Mouse (Mus musculus) midbrain, embryonic 12.5 days (tissue): ENCODE data around the gene Nkiras1. TPM values are rescaled to one million over a fixed set of nuclear protein-coding genes. Genes with fewer than 3 reads are reported as not detected.
"Not testable (repeated sequence)": the region's sequence is repeated elsewhere in the genome, so short reads cannot be mapped to it uniquely, and the experiment has no call there.

Experiments
- ATAC-seq: fragments of 200-750 bp; cut with Nextera tagmentation; 2 replicates; pipeline ENCODE4 v1.8.0; 2017; ENCODE audit warnings: low read depth, moderate TSS enrichment, moderate library complexity; ENCODE audit not compliant: low FRiP score
- H3K27ac ChIP-seq: fragments of 300-500 bp; sonication (generic); replicated peaks from 2 replicates; pipeline ENCODE4 v1.5.1; 2016; ENCODE audit warnings: mild to moderate bottlenecking
- H3K27me3 ChIP-seq: fragments of 300-500 bp; sonication (generic); 2 replicates; pipeline ENCODE4 v1.6.1; 2016; ENCODE audit warnings: mild to moderate bottlenecking
- H3K36me3 ChIP-seq: fragments of 300-500 bp; sonication (generic); 2 replicates; pipeline ENCODE4 v1.6.1; 2016
- H3K4me1 ChIP-seq: fragments of 300-500 bp; sonication (generic); 2 replicates; pipeline ENCODE4 v1.6.1; 2016
- H3K4me2 ChIP-seq: fragments of 300-500 bp; sonication (generic); replicated peaks from 2 replicates; pipeline ENCODE4 v1.6.1; 2016; ENCODE audit warnings: mild to moderate bottlenecking, moderate library complexity
- H3K4me3 ChIP-seq: fragments of 300-500 bp; sonication (generic); 2 replicates; pipeline ENCODE4 v1.5.1; 2016; ENCODE audit warnings: mild to moderate bottlenecking
- H3K9ac ChIP-seq: fragments of 300-500 bp; sonication (generic); replicated peaks from 2 replicates; pipeline ENCODE4 v1.6.1; 2016; ENCODE audit warnings: mild to moderate bottlenecking, moderate library complexity
- H3K9me3 ChIP-seq: fragments of 300-500 bp; sonication (generic); 2 replicates; pipeline ENCODE4 v1.6.1; 2016; ENCODE audit warnings: mild to moderate bottlenecking
- WGBS: fragments of 180-500 bp; shearing (Covaris S2); methylation state at CpG from one replicate; pipeline ENCODE4 v1.1.7; 2016; 5-methylcytosine and 5-hydroxymethylcytosine counted together
- polyA plus RNA-seq: library from polyadenylated mRNA; unstranded; fragments of >200 nt; fragmentation: Nextera tagmentation; extraction: Ambion mirVana; gene quantifications from 2 replicates; pipeline ENCODE4 v1.2.1, GENCODE M21; 2016

Nkiras1 gene
- polyA plus RNA-seq: 20.3 and 22.3 TPM in 2 replicates

DNA sequence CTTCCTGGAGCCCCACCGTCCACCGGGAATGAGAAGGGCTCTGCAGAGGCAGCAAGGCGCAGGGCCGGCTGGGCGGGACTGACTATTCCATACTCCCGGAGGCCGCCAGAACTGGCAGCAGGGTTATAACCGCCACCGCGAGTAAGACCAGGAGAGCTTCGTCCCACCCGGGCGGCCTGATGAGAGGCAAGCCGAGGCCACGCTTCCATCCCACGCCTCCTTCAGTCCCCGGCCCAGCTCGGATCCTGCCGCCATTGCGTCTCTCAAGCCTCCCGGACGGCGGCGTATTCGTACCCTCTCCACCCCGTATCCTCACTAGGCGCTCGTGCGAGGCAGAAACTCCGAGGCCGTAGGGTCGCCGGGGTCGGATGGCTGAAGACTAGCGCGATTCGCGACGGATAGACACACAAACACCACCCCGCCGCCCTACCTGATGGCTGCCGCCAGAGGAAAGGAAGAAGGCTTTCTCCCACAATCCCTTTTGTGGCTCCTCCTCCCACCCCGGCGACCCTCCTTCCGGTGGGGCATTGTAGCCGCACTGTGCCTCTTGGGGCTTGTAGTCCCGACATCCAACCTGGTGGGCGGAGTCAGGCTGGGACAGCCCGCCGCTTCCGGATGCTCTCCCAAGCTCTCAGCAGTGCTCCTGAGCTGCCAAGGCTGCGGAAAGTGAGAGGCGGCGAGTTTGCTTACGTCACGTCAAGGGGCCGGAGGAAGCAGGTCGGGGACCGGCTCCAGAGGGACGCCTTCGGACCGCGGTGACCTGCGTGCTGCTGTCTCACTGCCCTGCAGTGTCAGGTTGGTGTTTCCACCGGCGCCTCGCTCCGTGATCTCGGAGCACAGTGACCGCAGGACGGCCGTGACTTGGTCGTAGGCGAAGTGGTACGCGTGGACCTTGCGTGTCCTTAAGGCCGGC lies at the start of gene Nkiras1, which contains the start of gene Rpl15:
Gene Nkiras1, plus strand, starts transcription at position 608 of the 913 bp plus-strand sequence.
Gene Rpl15, minus strand, starts transcription at position 863 of the 913 bp plus-strand sequence.
- H3K9me3 ChIP-seq: no peaks in the 10 kb centered on the region
- H3K27ac ChIP-seq: peak within 1 kb of the TSS; percentile 84
- H3K4me3 ChIP-seq: peak within 1 kb of the TSS; percentile 93
- peak within 1 kb of the TSS; percentile 72 for H3K4me2 ChIP-seq
- peaks cover 12% of the 10 kb centered on the region for H3K4me1 ChIP-seq
- WGBS: under 1% methylated on average over 78 of the region's 78 CpGs
- no peaks in the 10 kb centered on the region for H3K27me3 ChIP-seq
- peak; percentile 100 for ATAC-seq
- peak within 1 kb of the TSS; percentile 96 for H3K9ac ChIP-seq
- H3K36me3 ChIP-seq: peaks cover 20% of the 10 kb centered on the region

DNA sequence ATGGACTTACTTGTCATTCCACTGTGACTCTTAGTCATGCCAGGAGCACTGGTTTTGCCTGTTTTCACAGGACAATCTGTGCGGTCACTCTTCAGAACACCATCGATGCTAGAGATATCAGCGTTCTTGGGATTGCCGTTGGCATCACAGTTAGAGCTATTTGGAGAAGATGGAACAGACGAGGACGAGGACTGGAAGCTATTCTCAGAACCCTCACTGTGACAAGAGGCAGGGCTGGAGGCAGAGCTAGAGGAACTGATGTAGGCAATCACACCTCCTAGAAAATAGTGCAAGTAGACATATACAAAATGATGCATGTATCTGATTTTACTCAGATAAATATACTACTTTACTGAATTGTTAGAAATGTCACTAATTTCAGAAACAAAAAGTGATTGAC lies 49.0 kb upstream of the Nkiras1 start:
- Histone ChIP-seq H3K27me3 (no peaks in the 10 kb centered on the region), H3K36me3 (no peaks in the 10 kb centered on the region), H3K9me3 (no peaks in the 10 kb centered on the region), H3K9ac (no peak overlapping the region), H3K4me3 (no peak overlapping the region), H3K27ac (no peak overlapping the region), H3K4me1 (no peaks in the 10 kb centered on the region), H3K4me2 (no peak overlapping the region)
- ATAC-seq: no peak
- WGBS: 96% methylated on average over 6 of the region's 6 CpGs

DNA sequence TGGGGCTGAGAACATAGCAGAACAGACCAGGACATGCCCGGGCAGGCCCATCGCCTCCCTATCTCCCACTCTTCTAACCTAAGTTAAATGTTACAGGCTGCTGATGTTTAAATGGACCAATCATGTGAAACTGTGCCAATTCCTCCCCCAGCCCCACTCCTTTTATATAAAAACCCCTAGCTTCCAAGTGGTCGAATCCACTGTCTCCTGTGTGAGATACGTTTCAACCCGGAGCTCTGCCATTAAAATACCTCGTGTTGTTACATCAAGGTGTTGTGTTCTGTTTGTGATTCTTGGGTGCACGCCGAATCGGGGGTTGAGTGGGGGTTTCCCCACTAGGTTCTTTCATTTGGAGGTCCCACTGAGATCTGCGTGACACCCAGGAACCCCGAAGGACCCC lies 45.5 kb upstream of the Nkiras1 start:
- not testable (repeated sequence) for ATAC-seq, H3K9me3 ChIP-seq, H3K4me2 ChIP-seq, H3K4me1 ChIP-seq, H3K27me3 ChIP-seq, H3K27ac ChIP-seq, H3K9ac ChIP-seq, H3K36me3 ChIP-seq, H3K4me3 ChIP-seq
- WGBS: 92% methylated on average over 11 of the region's 11 CpGs

DNA sequence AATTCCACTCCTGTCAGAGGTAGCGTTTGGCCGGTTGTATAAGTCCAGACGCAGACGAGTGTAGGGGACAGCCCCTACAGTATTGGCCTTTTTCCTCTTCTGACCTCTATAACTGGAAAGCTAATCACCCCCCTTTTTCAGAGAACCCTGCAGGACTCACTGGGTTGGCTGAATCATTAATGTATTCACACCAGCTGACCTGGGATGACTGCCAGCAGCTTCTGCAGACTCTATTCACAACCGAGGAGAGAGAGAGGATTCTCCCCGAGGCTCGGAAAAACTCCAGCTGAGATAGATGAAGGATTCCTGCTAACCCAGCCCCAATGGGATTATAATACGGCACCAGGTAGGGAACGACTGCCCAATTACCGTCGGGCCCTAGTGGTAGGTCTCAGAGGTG lies 44.8 kb upstream of the Nkiras1 start:
- not testable (repeated sequence) for H3K4me3 ChIP-seq, H3K9ac ChIP-seq, H3K4me2 ChIP-seq, H3K9me3 ChIP-seq, H3K27me3 ChIP-seq, H3K4me1 ChIP-seq, H3K27ac ChIP-seq, H3K36me3 ChIP-seq, ATAC-seq
- 67% methylated on average over 11 of the region's 11 CpGs for WGBS

DNA sequence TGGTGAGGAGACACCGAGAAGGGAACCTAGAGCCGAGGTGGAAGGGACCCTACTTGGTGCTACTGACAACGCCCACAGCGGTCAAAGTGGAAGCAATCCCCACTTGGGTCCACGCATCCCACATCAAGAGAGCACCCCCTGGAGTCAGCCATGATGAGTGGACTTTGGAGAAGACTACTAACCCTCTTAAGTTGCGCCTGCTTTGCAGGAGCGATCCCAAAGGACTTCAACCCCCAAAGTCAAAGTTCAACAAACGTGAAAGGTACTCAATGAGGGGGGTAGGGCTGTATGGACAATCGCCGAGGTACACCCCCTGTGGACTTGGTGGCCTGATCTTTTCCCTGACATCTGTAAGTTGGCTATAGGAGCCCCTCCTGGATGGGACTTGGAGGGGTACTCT lies 41.2 kb upstream of the Nkiras1 start:
- H3K4me2 ChIP-seq, H3K9ac ChIP-seq, H3K27ac ChIP-seq, H3K4me1 ChIP-seq, H3K27me3 ChIP-seq, H3K36me3 ChIP-seq, ATAC-seq, H3K9me3 ChIP-seq, H3K4me3 ChIP-seq: not testable (repeated sequence)
- 93% methylated on average over 10 of the region's 10 CpGs for WGBS

DNA sequence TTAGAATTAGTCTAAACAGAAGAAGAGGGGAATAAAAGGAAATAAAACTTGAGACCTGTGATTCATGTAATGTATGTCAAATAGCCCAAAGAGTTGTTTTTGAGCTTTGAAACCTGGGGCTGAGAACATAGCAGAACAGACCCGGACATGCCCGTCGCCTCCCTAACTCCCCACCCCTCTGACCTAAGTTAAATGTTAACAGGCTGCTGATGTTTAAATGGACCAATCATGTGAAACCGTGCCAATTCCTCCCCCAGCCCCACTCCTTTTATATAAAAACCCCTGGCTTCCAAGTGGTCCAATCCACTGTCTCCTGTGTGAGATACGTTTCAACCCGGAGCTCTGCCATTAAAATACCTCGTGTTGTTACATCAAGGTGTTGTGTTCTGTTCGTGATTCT lies 39.1 kb upstream of the Nkiras1 start:
- H3K9ac ChIP-seq, H3K36me3 ChIP-seq, H3K4me2 ChIP-seq, H3K9me3 ChIP-seq, H3K4me3 ChIP-seq, H3K27me3 ChIP-seq, H3K4me1 ChIP-seq, H3K27ac ChIP-seq, ATAC-seq: not testable (repeated sequence)
- WGBS: 96% methylated on average over 8 of the region's 8 CpGs

DNA sequence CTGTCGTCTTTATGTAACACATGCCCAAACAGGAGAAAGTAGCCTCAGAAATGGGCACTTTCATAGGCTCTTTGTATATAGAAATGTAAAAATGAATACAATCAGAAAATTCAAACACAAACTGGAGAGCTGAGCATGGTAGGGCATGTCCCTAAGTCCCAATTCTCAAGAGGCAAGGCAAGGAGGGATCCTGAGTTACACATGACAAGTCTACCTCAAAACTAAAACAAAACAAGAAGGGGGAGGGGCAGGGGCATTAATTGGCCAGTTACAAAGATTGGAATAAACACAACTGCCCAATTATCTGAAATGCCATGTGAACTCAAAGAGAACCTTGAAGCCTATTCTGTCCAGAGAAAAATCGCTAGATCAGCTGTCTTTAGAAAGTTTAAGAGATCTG lies 37.9 kb upstream of the Nkiras1 start:
- Histone ChIP-seq H3K36me3 (no peaks in the 10 kb centered on the region), H3K4me3 (no peak overlapping the region), H3K4me1 (no peaks in the 10 kb centered on the region), H3K9ac (no peak overlapping the region), H3K4me2 (no peak overlapping the region), H3K9me3 (no peaks in the 10 kb centered on the region), H3K27me3 (no peaks in the 10 kb centered on the region), H3K27ac (no peak overlapping the region)
- no peak for ATAC-seq
- WGBS: 87% methylated on average over 2 of the region's 2 CpGs

DNA sequence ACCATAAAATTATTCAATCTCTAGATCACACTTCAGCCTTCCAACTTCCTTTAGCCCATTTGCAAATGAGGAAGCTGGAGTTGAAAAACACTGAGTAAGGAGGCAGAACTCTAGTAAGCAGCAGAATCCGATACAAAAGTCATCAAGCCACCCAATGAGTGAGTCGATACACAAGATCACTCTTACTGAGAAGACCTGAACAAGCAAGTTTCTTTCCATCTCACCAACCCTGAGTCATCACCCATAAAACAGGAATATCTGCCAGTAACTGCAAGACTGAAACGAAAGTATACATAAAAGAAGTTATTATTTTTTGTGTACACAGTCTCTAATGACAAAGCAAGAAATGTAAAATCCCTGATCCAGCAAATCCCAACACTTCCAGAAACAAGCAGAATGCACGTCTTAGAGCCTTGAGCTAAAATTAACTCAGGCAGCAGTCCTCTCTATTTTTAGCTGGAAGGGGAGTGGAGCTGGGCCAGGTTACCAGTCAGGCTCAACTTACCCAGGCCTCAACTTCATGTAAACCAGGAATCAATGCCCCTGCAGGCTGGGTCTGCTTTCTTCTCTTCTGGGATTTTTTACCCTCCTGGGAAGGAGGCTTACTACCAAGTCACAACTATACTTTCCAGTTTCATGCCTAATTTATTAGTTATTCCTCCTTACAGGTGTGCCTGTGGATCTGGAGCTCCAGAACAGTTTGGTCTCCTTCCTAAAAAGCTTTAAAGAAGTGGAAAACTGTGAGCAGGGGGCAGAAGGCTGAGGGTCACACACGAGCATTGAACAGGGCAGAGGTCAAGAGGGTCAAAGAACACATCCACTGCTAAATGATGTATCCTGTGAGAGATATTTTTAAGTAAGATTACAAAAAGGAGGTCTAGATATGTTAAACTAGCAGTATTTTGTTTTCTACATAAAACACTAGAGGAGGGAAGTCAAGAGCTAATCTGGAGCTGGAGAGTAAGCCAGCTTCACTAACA lies 36.7 kb upstream of the Nkiras1 start:
- Histone ChIP-seq H3K4me3 (no peak overlapping the region), H3K36me3 (no peaks in the 10 kb centered on the region), H3K27ac (no peak overlapping the region), H3K9me3 (no peaks in the 10 kb centered on the region), H3K4me1 (no peaks in the 10 kb centered on the region), H3K27me3 (no peaks in the 10 kb centered on the region), H3K9ac (no peak overlapping the region), H3K4me2 (no peak overlapping the region)
- WGBS: 73% methylated on average over 5 of the region's 5 CpGs
- no peak for ATAC-seq

DNA sequence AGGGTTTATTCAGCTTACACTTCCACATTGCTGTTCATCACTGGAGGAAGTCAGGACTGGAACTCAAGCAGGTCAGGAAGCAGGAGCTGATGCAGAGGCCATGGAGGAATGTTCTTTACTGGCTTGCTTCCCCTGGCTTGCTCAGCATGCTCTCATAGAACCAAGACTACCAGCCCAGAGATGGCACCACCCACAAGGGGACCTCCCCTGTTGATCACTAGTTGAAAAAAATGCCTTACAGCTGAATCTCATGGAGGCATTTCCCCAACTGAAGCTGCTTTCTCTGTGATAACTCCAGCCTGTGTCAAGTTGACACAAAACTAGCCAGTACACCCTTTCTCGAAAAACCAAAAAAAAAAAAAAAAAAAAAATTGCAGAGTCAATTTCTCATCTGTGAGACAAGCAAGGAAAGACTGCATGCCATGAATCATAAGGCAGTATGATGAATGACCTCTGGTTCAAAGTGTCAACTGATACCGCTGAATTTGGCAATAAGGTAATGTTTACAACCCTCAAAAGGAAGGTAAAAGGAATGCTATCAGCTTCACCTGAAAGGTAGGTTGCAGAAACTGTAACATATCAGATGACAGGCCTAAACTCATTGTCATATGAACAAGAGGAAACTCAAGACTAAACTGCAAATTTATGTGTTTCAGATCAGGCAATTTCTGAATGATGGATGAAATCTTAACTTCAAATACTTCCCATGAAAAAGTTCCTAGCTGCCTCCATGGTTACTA lies 34.3 kb upstream of the Nkiras1 start:
- H3K4me3 ChIP-seq, H3K4me2 ChIP-seq, H3K9me3 ChIP-seq, H3K27ac ChIP-seq, H3K27me3 ChIP-seq, ATAC-seq, H3K4me1 ChIP-seq, H3K9ac ChIP-seq, H3K36me3 ChIP-seq: not testable (repeated sequence)
- 88% methylated on average over 2 of the region's 2 CpGs for WGBS

DNA sequence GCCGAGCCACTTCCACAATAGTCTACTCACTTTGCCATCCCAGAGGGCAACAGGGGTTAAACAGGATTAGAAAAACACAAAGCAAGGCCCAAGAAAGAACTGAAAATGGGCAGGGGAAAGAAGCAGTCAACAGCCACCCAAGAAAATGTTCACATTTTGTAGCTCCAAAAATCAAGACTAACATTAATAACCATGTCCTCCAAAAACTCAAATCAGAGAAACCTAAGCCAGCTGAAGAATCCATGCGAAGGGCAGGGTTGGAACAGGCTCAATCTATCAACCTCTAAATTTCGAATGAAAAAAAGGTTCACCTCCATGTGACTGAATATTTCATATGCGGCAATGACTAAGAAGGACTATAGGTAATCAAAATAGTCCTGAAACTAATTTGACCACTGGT lies 33.6 kb upstream of the Nkiras1 start:
- Histone ChIP-seq H3K27me3 (no peaks in the 10 kb centered on the region), H3K9me3 (no peaks in the 10 kb centered on the region), H3K36me3 (no peaks in the 10 kb centered on the region), H3K4me3 (no peak overlapping the region), H3K27ac (no peak overlapping the region), H3K4me1 (no peaks in the 10 kb centered on the region), H3K4me2 (peak overlapping the region; percentile 77; the same call in 1 of the 2 replicates), H3K9ac (no peak overlapping the region)
- no peak for ATAC-seq
- WGBS: 52% methylated on average over 4 of the region's 4 CpGs

DNA sequence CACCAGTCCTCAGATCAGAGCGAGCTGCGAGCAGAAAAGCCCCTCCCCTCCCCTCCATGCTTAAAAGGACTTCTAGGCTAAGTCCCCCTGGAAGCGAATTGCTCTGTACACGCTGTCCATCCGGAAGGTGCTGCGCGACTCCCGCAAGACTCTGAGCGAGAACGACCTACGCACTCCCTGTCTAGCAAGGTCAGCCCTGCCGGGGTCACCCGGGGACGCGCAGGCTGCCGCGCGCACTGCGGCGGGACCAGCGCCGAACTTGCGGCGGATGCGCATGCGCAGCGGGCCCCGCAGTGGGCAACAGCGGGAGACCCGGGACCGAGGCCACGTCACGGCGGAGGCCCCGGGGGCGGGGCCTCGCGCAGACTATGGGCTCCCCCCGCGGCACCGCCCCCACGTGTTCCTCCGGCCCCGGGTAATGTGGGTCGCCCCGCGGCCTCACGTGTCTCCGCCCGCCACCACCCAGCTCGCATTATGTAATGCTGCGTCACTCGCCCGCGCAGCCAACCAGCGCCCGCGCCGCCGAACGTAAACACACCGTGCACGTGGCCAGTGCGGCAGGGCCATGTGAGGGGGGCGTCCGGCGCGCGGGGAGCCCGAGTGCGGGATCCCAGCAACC lies 32.7 kb upstream of the Nkiras1 start:
- Histone ChIP-seq H3K27me3 (no peaks in the 10 kb centered on the region), H3K4me3 (peak overlapping the region; percentile 76), H3K27ac (peak overlapping the region; percentile 60), H3K4me1 (no peaks in the 10 kb centered on the region), H3K36me3 (no peaks in the 10 kb centered on the region), H3K9ac (peak overlapping the region; percentile 59), H3K4me2 (peak overlapping the region; percentile 77), H3K9me3 (no peaks in the 10 kb centered on the region)
- under 1% methylated on average over 54 of the region's 71 CpGs for WGBS
- peak; percentile 93 for ATAC-seq
